Mouse (Mus musculus): ENCODE measurements around the gene Tbl3.

Gene Tbl3

GRCm38 (mm10) chr17:24706982-24707800, at the start of gene Tbl3:
TSS of gene Tbl3 (minus strand) at chr17:24707660.
- peak; percentile 92 for DNase-seq (ENCODE audit: low spot score)

GRCm38 (mm10) chr17:24752415-24753394, 45.2 kb upstream of the Tbl3 start, which contains the start of gene Hs3st6:
TSS of gene Hs3st6 (plus strand) at chr17:24752988.
- no peak for DNase-seq (ENCODE audit: low spot score)

- peak; percentile 38 for DNase-seq (ENCODE audit: low spot score)
These were observed 44.1 kb upstream of the Tbl3 start for GRCm38 (mm10) chr17:24751528-24751927.

- DNase-seq (ENCODE audit: low spot score): no peak
These were observed 39.5 kb upstream of the Tbl3 start for GRCm38 (mm10) chr17:24746986-24747385.

GRCm38 (mm10) chr17:24745526-24746497, 38.4 kb upstream of the Tbl3 start:
- DNase-seq (ENCODE audit: low spot score): peak; percentile 84

- no peak for DNase-seq (ENCODE audit: low spot score)
These were observed 36.9 kb upstream of the Tbl3 start for GRCm38 (mm10) chr17:24744381-24744780.

GRCm38 (mm10) chr17:24743896-24744295, 36.4 kb upstream of the Tbl3 start:
- DNase-seq (ENCODE audit: low spot score): no peak

GRCm38 (mm10) chr17:24742307-24742706, 34.8 kb upstream of the Tbl3 start:
- DNase-seq (ENCODE audit: low spot score): no peak

GRCm38 (mm10) chr17:24739926-24740325, 32.5 kb upstream of the Tbl3 start:
- DNase-seq (ENCODE audit: low spot score): no peak

- no peak for DNase-seq (ENCODE audit: low spot score)
These were observed 30.8 kb upstream of the Tbl3 start for GRCm38 (mm10) chr17:24738238-24738637.

GRCm38 (mm10) chr17:24737135-24737810, 29.8 kb upstream of the Tbl3 start:
- no peak for DNase-seq (ENCODE audit: low spot score)

GRCm38 (mm10) chr17:24736330-24737051, 29.0 kb upstream of the Tbl3 start, which contains the start of gene Msrb1:
TSS of gene Msrb1 (plus strand) at chr17:24736642.
- peak; percentile 98 for DNase-seq (ENCODE audit: low spot score)

- no peak for DNase-seq (ENCODE audit: low spot score)
These were observed 28.0 kb upstream of the Tbl3 start for GRCm38 (mm10) chr17:24735446-24735845.

GRCm38 (mm10) chr17:24734513-24734912, 27.1 kb upstream of the Tbl3 start:
- DNase-seq (ENCODE audit: low spot score): no peak

- no peak for DNase-seq (ENCODE audit: low spot score)
These were observed 26.1 kb upstream of the Tbl3 start for GRCm38 (mm10) chr17:24733434-24734050.

- no peak for DNase-seq (ENCODE audit: low spot score)
These were observed 24.9 kb upstream of the Tbl3 start for GRCm38 (mm10) chr17:24732233-24732935.

- no peak for DNase-seq (ENCODE audit: low spot score)
These were observed 23.3 kb upstream of the Tbl3 start for GRCm38 (mm10) chr17:24730787-24731186.

GRCm38 (mm10) chr17:24729067-24729466, 21.6 kb upstream of the Tbl3 start:
- DNase-seq (ENCODE audit: low spot score): no peak

GRCm38 (mm10) chr17:24728184-24728583, 20.7 kb upstream of the Tbl3 start:
- DNase-seq (ENCODE audit: low spot score): no peak
